Mouse (Mus musculus) neural tube, embryonic 13.5 days (tissue): ENCODE data around the gene Zfpl1. TPM values are rescaled to one million over a fixed set of nuclear protein-coding genes. Genes with fewer than 3 reads are reported as not detected.
A peak's percentile ranks its signal among the peaks of the same experiment; 100 is the strongest.

ENCODE experiments used
- ATAC-seq: fragments of 200-750 bp; cut with Nextera tagmentation; 2 replicates; pipeline ENCODE4 v1.8.0; 2017; ENCODE audit warnings: low read depth, mild to moderate bottlenecking, moderate TSS enrichment, moderate library complexity
- H3K27ac ChIP-seq: fragments of 300-500 bp; sonication (generic); replicated peaks from 2 replicates; pipeline ENCODE4 v1.5.1; 2015; ENCODE audit warnings: moderate library complexity, mild to moderate bottlenecking, inconsistent platforms
- H3K27me3 ChIP-seq: fragments of 300-500 bp; sonication (generic); 2 replicates; pipeline ENCODE4 v1.6.1; 2015; ENCODE audit warnings: mild to moderate bottlenecking, inconsistent platforms
- H3K36me3 ChIP-seq: fragments of 300-500 bp; sonication (generic); 2 replicates; pipeline ENCODE4 v1.6.1; 2015; ENCODE audit warnings: mild to moderate bottlenecking, inconsistent platforms
- H3K4me1 ChIP-seq: fragments of 300-500 bp; sonication (generic); replicated peaks from 2 replicates; pipeline ENCODE4 v1.6.1; 2015; ENCODE audit warnings: inconsistent platforms
- H3K4me2 ChIP-seq: fragments of 300-500 bp; sonication (generic); 2 replicates; pipeline ENCODE4 v1.6.1; 2015; ENCODE audit warnings: inconsistent platforms, mild to moderate bottlenecking, moderate library complexity
- H3K4me3 ChIP-seq: fragments of 300-500 bp; sonication (generic); 2 replicates; pipeline ENCODE4 v1.5.1; 2015; ENCODE audit warnings: mild to moderate bottlenecking, inconsistent platforms
- H3K9ac ChIP-seq: fragments of 300-500 bp; sonication (generic); 2 replicates; pipeline ENCODE4 v1.6.1; 2015; ENCODE audit warnings: moderate library complexity, mild to moderate bottlenecking, inconsistent platforms
- H3K9me3 ChIP-seq: fragments of 300-500 bp; sonication (generic); 2 replicates; pipeline ENCODE4 v1.6.1; 2016; ENCODE audit warnings: inconsistent platforms
- WGBS: fragments of 180-500 bp; shearing (Covaris S2); methylation state at CpG from one replicate; pipeline ENCODE4 v1.1.7; 2015; 5-methylcytosine and 5-hydroxymethylcytosine counted together
- polyA plus RNA-seq: library from polyadenylated mRNA; unstranded; fragments of >200 nt; fragmentation: Nextera tagmentation; extraction: Ambion mirVana; gene quantifications from 2 replicates; pipeline ENCODE4 v1.2.1, GENCODE M21; 2015

Zfpl1 gene
- polyA plus RNA-seq, 1 experiment from 2014 or later, result 85.7 TPM

- peak overlapping the region; percentile 60 for H3K9ac ChIP-seq
- WGBS, result 0% methylated on average over 17 of the region's 17 CpGs
- peaks cover 27% of the 10 kb centered on the region for H3K4me1 ChIP-seq
- no peaks in the 10 kb centered on the region for H3K27me3 ChIP-seq
- peaks cover 33% of the 10 kb centered on the region for H3K36me3 ChIP-seq
- ATAC-seq, result peak; percentile 76
- peak overlapping the region; percentile 95 for H3K4me2 ChIP-seq
- no peak overlapping the region for H3K27ac ChIP-seq
- no peaks in the 10 kb centered on the region for H3K9me3 ChIP-seq
- H3K4me3 ChIP-seq, result peak overlapping the region; percentile 70
Measured at GRCm38 (mm10) chr19:6085417-6085879, 692 bp upstream of the Zfpl1 start.

GRCm38 (mm10) chr19:6082156-6082555, 2.6 kb downstream of the Zfpl1 start, which contains the start of gene Gm28374:
TSS of gene Gm28374 (minus strand) at chr19:6082256.
- ATAC-seq, result no peak
- peak within 1 kb of the TSS; percentile 5; the same call in 1 of the 2 replicates for H3K9ac ChIP-seq
- no peak within 1 kb of the TSS for H3K4me2 ChIP-seq
- peaks cover 36% of the 10 kb centered on the region for H3K36me3 ChIP-seq
- H3K9me3 ChIP-seq, result no peaks in the 10 kb centered on the region
- no peak within 1 kb of the TSS for H3K4me3 ChIP-seq
- peaks cover 34% of the 10 kb centered on the region for H3K4me1 ChIP-seq
- H3K27me3 ChIP-seq, result no peaks in the 10 kb centered on the region
- WGBS, result 91% methylated on average over 9 of the region's 9 CpGs
- no peak within 1 kb of the TSS for H3K27ac ChIP-seq

GRCm38 (mm10) chr19:6079983-6080480, 4.7 kb downstream of the Zfpl1 start, which contains the start of gene Tmem262:
TSS of gene Tmem262 (plus strand) at chr19:6080033.
- H3K9me3 ChIP-seq, result no peaks in the 10 kb centered on the region
- no peaks in the 10 kb centered on the region for H3K27me3 ChIP-seq
- H3K4me2 ChIP-seq, result no peak within 1 kb of the TSS
- no peak within 1 kb of the TSS for H3K4me3 ChIP-seq
- no peak within 1 kb of the TSS for H3K9ac ChIP-seq
- ATAC-seq, result no peak
- 91% methylated on average over 12 of the region's 12 CpGs for WGBS
- peaks cover 40% of the 10 kb centered on the region for H3K36me3 ChIP-seq
- peaks cover 36% of the 10 kb centered on the region for H3K4me1 ChIP-seq
- no peak within 1 kb of the TSS for H3K27ac ChIP-seq

GRCm38 (mm10) chr19:6076564-6077393, 8.0 kb downstream of the Zfpl1 start, which contains the start of gene Vps51:
TSS of gene Vps51 (minus strand) at chr19:6077231.
- Histone ChIP-seq H3K27me3 (no peaks in the 10 kb centered on the region), H3K4me1 (peaks cover 21% of the 10 kb centered on the region), H3K9me3 (no peaks in the 10 kb centered on the region), H3K4me3 (peak within 1 kb of the TSS; percentile 71), H3K4me2 (peak within 1 kb of the TSS; percentile 92), H3K9ac (peak within 1 kb of the TSS; percentile 82), H3K27ac (peak within 1 kb of the TSS; percentile 87), H3K36me3 (peaks cover 50% of the 10 kb centered on the region)
- WGBS, result 2% methylated on average over 33 of the region's 33 CpGs
- ATAC-seq, result peak; percentile 90

GRCm38 (mm10) chr19:6073889-6074288, 10.9 kb downstream of the Zfpl1 start:
- WGBS, result 91% methylated on average over 5 of the region's 5 CpGs
- Histone ChIP-seq H3K36me3 (peaks cover 55% of the 10 kb centered on the region), H3K9ac (no peak overlapping the region), H3K27ac (no peak overlapping the region), H3K4me3 (no peak overlapping the region), H3K9me3 (no peaks in the 10 kb centered on the region), H3K4me1 (peaks cover 21% of the 10 kb centered on the region), H3K4me2 (no peak overlapping the region), H3K27me3 (no peaks in the 10 kb centered on the region)
- ATAC-seq, result no peak

GRCm38 (mm10) chr19:6071261-6071660, 13.5 kb downstream of the Zfpl1 start:
- Histone ChIP-seq H3K9me3 (no peaks in the 10 kb centered on the region), H3K9ac (no peak overlapping the region), H3K27me3 (no peaks in the 10 kb centered on the region), H3K36me3 (peaks cover 57% of the 10 kb centered on the region), H3K4me2 (no peak overlapping the region), H3K4me3 (no peak overlapping the region), H3K27ac (no peak overlapping the region), H3K4me1 (peaks cover 29% of the 10 kb centered on the region)
- WGBS, result 92% methylated on average over 19 of the region's 19 CpGs
- ATAC-seq, result no peak

GRCm38 (mm10) chr19:6070571-6071250, 14.0 kb downstream of the Zfpl1 start:
- Histone ChIP-seq H3K9ac (no peak overlapping the region), H3K36me3 (peaks cover 57% of the 10 kb centered on the region), H3K4me3 (no peak overlapping the region), H3K9me3 (no peaks in the 10 kb centered on the region), H3K4me2 (no peak overlapping the region), H3K27me3 (no peaks in the 10 kb centered on the region), H3K27ac (no peak overlapping the region), H3K4me1 (peaks cover 29% of the 10 kb centered on the region)
- WGBS, result 91% methylated on average over 31 of the region's 31 CpGs
- ATAC-seq, result no peak

- H3K9me3 ChIP-seq, result no peaks in the 10 kb centered on the region
- ATAC-seq, result no peak
- H3K27ac ChIP-seq, result no peak overlapping the region
- 94% methylated on average over 10 of the region's 10 CpGs for WGBS
- no peak overlapping the region for H3K4me3 ChIP-seq
- no peaks in the 10 kb centered on the region for H3K27me3 ChIP-seq
- no peak overlapping the region for H3K9ac ChIP-seq
- no peak overlapping the region for H3K4me2 ChIP-seq
- peaks cover 28% of the 10 kb centered on the region for H3K4me1 ChIP-seq
- peaks cover 51% of the 10 kb centered on the region for H3K36me3 ChIP-seq
Measured at GRCm38 (mm10) chr19:6069851-6070250, 14.9 kb downstream of the Zfpl1 start.

GRCm38 (mm10) chr19:6068951-6069350, 15.8 kb downstream of the Zfpl1 start:
- no peak overlapping the region for H3K27ac ChIP-seq
- WGBS, result 81% methylated on average over 4 of the region's 4 CpGs

GRCm38 (mm10) chr19:6067724-6068415, 16.9 kb downstream of the Zfpl1 start, which contains the start of gene Tm7sf2:
TSS of gene Tm7sf2 (minus strand) at chr19:6068373.
- peaks cover 40% of the 10 kb centered on the region for H3K36me3 ChIP-seq
- peak within 1 kb of the TSS; percentile 95 for H3K4me2 ChIP-seq
- H3K4me3 ChIP-seq, result peak within 1 kb of the TSS; percentile 59
- peak; percentile 94 for ATAC-seq
- peak within 1 kb of the TSS; percentile 86 for H3K9ac ChIP-seq
- 9% methylated on average over 33 of the region's 33 CpGs for WGBS
- no peaks in the 10 kb centered on the region for H3K27me3 ChIP-seq
- H3K27ac ChIP-seq, result peak within 1 kb of the TSS; percentile 95
- no peaks in the 10 kb centered on the region for H3K9me3 ChIP-seq
- peaks cover 37% of the 10 kb centered on the region for H3K4me1 ChIP-seq

More at GRCm38 (mm10) chr19:6068951-6069350, 15.8 kb downstream of the Zfpl1 start:
- H3K9me3 ChIP-seq, result no peaks in the 10 kb centered on the region
- H3K27me3 ChIP-seq, result no peaks in the 10 kb centered on the region
- no peak overlapping the region for H3K4me2 ChIP-seq
- H3K9ac ChIP-seq, result no peak overlapping the region
- H3K36me3 ChIP-seq, result peaks cover 45% of the 10 kb centered on the region
- peaks cover 28% of the 10 kb centered on the region for H3K4me1 ChIP-seq
- no peak for ATAC-seq
- H3K4me3 ChIP-seq, result no peak overlapping the region

- H3K9me3 ChIP-seq, result no peaks in the 10 kb centered on the region
- peak overlapping the region; percentile 59 for H3K4me3 ChIP-seq
- peaks cover 44% of the 10 kb centered on the region for H3K4me1 ChIP-seq
- H3K4me2 ChIP-seq, result peak overlapping the region; percentile 95
- H3K27me3 ChIP-seq, result no peaks in the 10 kb centered on the region
- WGBS, result under 1% methylated on average over 30 of the region's 30 CpGs
- peak overlapping the region; percentile 95 for H3K27ac ChIP-seq
- H3K9ac ChIP-seq, result peak overlapping the region; percentile 86
- ATAC-seq, result peak; percentile 82
- H3K36me3 ChIP-seq, result peaks cover 35% of the 10 kb centered on the region
Measured at GRCm38 (mm10) chr19:6067011-6067723, 17.6 kb downstream of the Zfpl1 start.
